In the genomic region with DNA sequence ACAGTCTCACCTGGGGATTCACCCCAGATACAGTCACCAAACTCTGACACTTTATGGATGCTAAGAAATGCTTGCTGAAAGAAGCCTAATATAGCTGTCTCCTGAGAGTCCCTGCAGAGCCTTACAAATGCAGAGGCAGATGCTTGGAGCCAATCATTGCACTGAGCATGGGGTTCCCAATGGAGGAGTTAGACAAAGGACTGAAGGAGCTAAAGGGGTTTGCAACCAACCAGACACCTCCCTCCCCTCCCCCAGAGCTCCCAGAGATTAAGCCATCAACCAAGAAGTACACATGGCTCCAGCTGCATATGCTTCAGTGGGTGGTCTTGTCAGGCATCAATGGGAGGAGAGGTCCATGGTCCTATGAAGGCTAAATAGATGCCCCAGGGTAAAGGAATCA, we compare ENCODE assay signal across 24 mouse cellular contexts.
DNase-seq lines count a peak whose midpoint lies in the region; ATAC-seq and TF ChIP-seq lines count a peak whose summit lies in the region.
"Had no signal": no experiment of that assay in that cellular context is flagged by ENCODE, and none has a peak within 500 bp of the region (broad histone marks: within the 10 kb centered on the region; RNA-seq: fewer than 3 reads in every experiment).

No protein-coding gene starts in this region.

- H3K27me3 ChIP-seq in hindbrain, embryonic 10.5 days (ENCODE audit: insufficient read depth, poor library complexity, severe bottlenecking): no peaks in the 10 kb centered on the region
- H3K27me3 ChIP-seq in hindbrain, postnatal 0 days (ENCODE audit: insufficient read depth, low read length): no peaks in the 10 kb centered on the region
- no peaks in the 10 kb centered on the region for H3K27me3 ChIP-seq in midbrain, embryonic 11.5 days (ENCODE audit: control insufficient read depth, insufficient read depth, low read length)
- H3K27me3 ChIP-seq in midbrain, postnatal 0 days (ENCODE audit: insufficient read depth, low read length): no peaks in the 10 kb centered on the region
- no peaks in the 10 kb centered on the region for H3K27me3 ChIP-seq in midbrain, embryonic 14.5 days (ENCODE audit: control insufficient read depth, insufficient read depth, low read length)
- no peaks in the 10 kb centered on the region for H3K27me3 ChIP-seq in midbrain, embryonic 15.5 days (replicated peaks)
- H3K27me3 ChIP-seq: forebrain, embryonic 13.5 days; heart, embryonic 13.5 days; Patski had no signal

- H3K36me3 ChIP-seq in hindbrain, embryonic 10.5 days: no peaks in the 10 kb centered on the region
- no peaks in the 10 kb centered on the region for H3K36me3 ChIP-seq in hindbrain, postnatal 0 days (ENCODE audit: insufficient read depth, low read length)
- H3K36me3 ChIP-seq in midbrain, embryonic 11.5 days (ENCODE audit: control insufficient read depth, insufficient read depth, low read length): no peaks in the 10 kb centered on the region
- H3K36me3 ChIP-seq in midbrain, postnatal 0 days (ENCODE audit: insufficient read depth, low read length): no peaks in the 10 kb centered on the region
- H3K36me3 ChIP-seq in midbrain, embryonic 14.5 days (ENCODE audit: control insufficient read depth, insufficient read depth, low read length): no peaks in the 10 kb centered on the region
- no peaks in the 10 kb centered on the region for H3K36me3 ChIP-seq in midbrain, embryonic 15.5 days (replicated peaks)
- H3K36me3 ChIP-seq: forebrain, embryonic 10.5 days; G1E; heart, embryonic 10.5 days; heart, embryonic 13.5 days had no signal

- TF ChIP-seq CTCF in hindbrain, postnatal 0 days (IDR thresholded peaks at IDR 0.05; ENCODE audit: low read depth): no peak
- TF ChIP-seq CTCF in midbrain, postnatal 0 days (IDR thresholded peaks at IDR 0.05): no peak

- peak; percentile 3 for DNase-seq in hindbrain, embryonic 10.5 days (ENCODE audit: low spot score)
- no peak for DNase-seq in hindbrain, postnatal 0 days (ENCODE audit: low spot score)
- no peak for DNase-seq in midbrain, embryonic 11.5 days (ENCODE audit: low spot score, missing footprints)
- no peak for DNase-seq in midbrain, postnatal 0 days (ENCODE audit: low spot score)
- DNase-seq in midbrain, embryonic 14.5 days: no peak
- DNase-seq in heart, postnatal 14 days: no peak
- no peak for DNase-seq in left cerebral cortex, postnatal 25 days (ENCODE audit: low spot score in 2 of 2)
- DNase-seq: adrenal gland, adult 8-10 months; adrenal gland, postnatal 25 days; cerebellum, adult 18-20 months; cerebellum, adult 9-10 months; cerebellum, postnatal 14 days; gastrocnemius, postnatal 10 days; gastrocnemius, postnatal 36 days; heart, adult 2 months had no signal

- ATAC-seq in hindbrain, postnatal 0 days: no peak
- peak; percentile 73 for ATAC-seq in midbrain, embryonic 11.5 days (ENCODE audit: low FRiP score)
- ATAC-seq in midbrain, postnatal 0 days (ENCODE audit: low FRiP score): no peak
- ATAC-seq in midbrain, embryonic 14.5 days (ENCODE audit: low FRiP score, low TSS enrichment): peak; percentile 40; the same call in 1 of the 2 replicates
- ATAC-seq in midbrain, embryonic 15.5 days (replicated peaks): no peak
- ATAC-seq: activated CD4-positive, CD25-positive, alpha-beta regulatory T cell, adult 4 months; forebrain, embryonic 13.5 days; forebrain, embryonic 16.5 days; Patski had no signal

- no peak overlapping the region for H3K4me3 ChIP-seq in hindbrain, embryonic 10.5 days
- H3K4me3 ChIP-seq in hindbrain, postnatal 0 days (ENCODE audit: low read length): no peak overlapping the region
- no peak overlapping the region for H3K4me3 ChIP-seq in midbrain, embryonic 11.5 days (ENCODE audit: low read depth, low read length)
- H3K4me3 ChIP-seq in midbrain, postnatal 0 days (ENCODE audit: low read depth, low read length): no peak overlapping the region
- no peak overlapping the region for H3K4me3 ChIP-seq in midbrain, embryonic 14.5 days (replicated peaks; ENCODE audit: low read depth, low read length)
- H3K4me3 ChIP-seq in midbrain, embryonic 15.5 days: no peak overlapping the region
- H3K4me3 ChIP-seq: forebrain, embryonic 10.5 days; forebrain, embryonic 13.5 days; heart, adult 2 months; heart, embryonic 10.5 days; heart, embryonic 13.5 days had no signal

- H3K9me3 ChIP-seq in hindbrain, embryonic 10.5 days: no peaks in the 10 kb centered on the region
- no peaks in the 10 kb centered on the region for H3K9me3 ChIP-seq in hindbrain, postnatal 0 days (ENCODE audit: low read length)
- H3K9me3 ChIP-seq in midbrain, embryonic 11.5 days (ENCODE audit: control insufficient read depth, low read length): no peaks in the 10 kb centered on the region
- H3K9me3 ChIP-seq in midbrain, postnatal 0 days (ENCODE audit: low read length): no peaks in the 10 kb centered on the region; the same call in 1 of the 2 replicates
- no peaks in the 10 kb centered on the region for H3K9me3 ChIP-seq in midbrain, embryonic 14.5 days (ENCODE audit: control insufficient read depth, low read length)
- no peaks in the 10 kb centered on the region for H3K9me3 ChIP-seq in midbrain, embryonic 15.5 days
- H3K9me3 ChIP-seq: forebrain, embryonic 10.5 days; forebrain, embryonic 13.5 days; G1E; heart, embryonic 10.5 days; heart, embryonic 13.5 days had no signal

- no peak overlapping the region for H3K9ac ChIP-seq in hindbrain, postnatal 0 days (replicated peaks; ENCODE audit: low read length)
- no peak overlapping the region for H3K9ac ChIP-seq in midbrain, embryonic 11.5 days (ENCODE audit: low read length)
- H3K9ac ChIP-seq in midbrain, postnatal 0 days (replicated peaks; ENCODE audit: low read length, poor library complexity, severe bottlenecking): no peak overlapping the region
- no peak overlapping the region for H3K9ac ChIP-seq in midbrain, embryonic 14.5 days (replicated peaks; ENCODE audit: low read length)
- no peak overlapping the region for H3K9ac ChIP-seq in midbrain, embryonic 15.5 days
- H3K9ac ChIP-seq: forebrain, embryonic 13.5 days; heart, embryonic 13.5 days had no signal

- intact Hi-C loops in heart, postnatal 14 days (cut with DNase I): no loop called here
- intact Hi-C loops in left cerebral cortex, postnatal 25 days (cut with DNase I): no loop called here

- no peaks in the 10 kb centered on the region for H3K4me1 ChIP-seq in hindbrain, embryonic 10.5 days (replicated peaks)
- H3K4me1 ChIP-seq in hindbrain, postnatal 0 days (ENCODE audit: insufficient read depth, low read length): no peaks in the 10 kb centered on the region
- H3K4me1 ChIP-seq in midbrain, embryonic 11.5 days (ENCODE audit: control insufficient read depth, insufficient read depth, low read length): no peaks in the 10 kb centered on the region
- no peaks in the 10 kb centered on the region for H3K4me1 ChIP-seq in midbrain, postnatal 0 days (ENCODE audit: insufficient read depth, low read length)
- no peaks in the 10 kb centered on the region for H3K4me1 ChIP-seq in midbrain, embryonic 14.5 days (ENCODE audit: control insufficient read depth, insufficient read depth, low read length)
- H3K4me1 ChIP-seq in midbrain, embryonic 15.5 days: no peaks in the 10 kb centered on the region
- H3K4me1 ChIP-seq: forebrain, embryonic 10.5 days; forebrain, embryonic 13.5 days; heart, embryonic 10.5 days; heart, embryonic 13.5 days had no signal

- no peak overlapping the region for H3K27ac ChIP-seq in hindbrain, embryonic 10.5 days
- H3K27ac ChIP-seq in hindbrain, postnatal 0 days: no peak overlapping the region
- no peak overlapping the region for H3K27ac ChIP-seq in midbrain, embryonic 11.5 days (ENCODE audit: low read depth, low read length)
- no peak overlapping the region for H3K27ac ChIP-seq in midbrain, postnatal 0 days (ENCODE audit: low read depth, low read length)
- H3K27ac ChIP-seq in midbrain, embryonic 14.5 days (replicated peaks; ENCODE audit: low read depth, low read length): no peak overlapping the region
- no peak overlapping the region for H3K27ac ChIP-seq in midbrain, embryonic 15.5 days
- H3K27ac ChIP-seq: forebrain, embryonic 10.5 days; forebrain, embryonic 13.5 days; heart, adult 2 months; heart, embryonic 10.5 days; heart, embryonic 13.5 days had no signal

- no peak overlapping the region for H3K4me2 ChIP-seq in hindbrain, postnatal 0 days (ENCODE audit: low read depth, low read length)
- H3K4me2 ChIP-seq in midbrain, embryonic 11.5 days: no peak overlapping the region
- H3K4me2 ChIP-seq in midbrain, postnatal 0 days (ENCODE audit: low read depth, low read length, poor library complexity, severe bottlenecking): no peak overlapping the region
- H3K4me2 ChIP-seq in midbrain, embryonic 14.5 days (ENCODE audit: low read length): no peak overlapping the region
- H3K4me2 ChIP-seq in midbrain, embryonic 15.5 days: no peak overlapping the region
- H3K4me2 ChIP-seq: forebrain, embryonic 13.5 days; heart, embryonic 13.5 days had no signal

Comparison
In these comparisons a context has a peak if more than half of its experiments do, and no peak if none do; other contexts are left out.
1. ATAC-seq: peak in midbrain, embryonic 11.5 days (single experiment) and midbrain, embryonic 14.5 days (single experiment); none in hindbrain, postnatal 0 days (single experiment), midbrain, postnatal 0 days (single experiment) and midbrain, embryonic 15.5 days (single experiment).